Mouse (Mus musculus) forebrain, embryonic 16.5 days (tissue): Measurements from ENCODE around the gene Cpne6. TPM values are rescaled to one million over a fixed set of nuclear protein-coding genes. Genes with fewer than 3 reads are reported as not detected.

ENCODE experiments used
- ATAC-seq: fragments of 200-750 bp; cut with Nextera tagmentation; 2 replicates; pipeline ENCODE4 v1.8.0; 2017; ENCODE audit warnings: mild to moderate bottlenecking, moderate library complexity
- H3K27ac ChIP-seq: fragments of 300-500 bp; sonication (generic); 2 replicates; pipeline ENCODE4 v1.5.1; 2014; ENCODE audit warnings: low read length, control low read depth
- H3K27me3 ChIP-seq: fragments of 300-500 bp; sonication (generic); replicated peaks from 2 replicates; pipeline ENCODE4 v1.6.1; 2014; ENCODE audit warnings: low read length; ENCODE audit not compliant: control insufficient read depth, insufficient read depth
- H3K36me3 ChIP-seq: fragments of 300-500 bp; sonication (generic); 2 replicates; pipeline ENCODE4 v1.6.1; 2014; ENCODE audit not compliant: control insufficient read depth, insufficient read depth
- H3K4me1 ChIP-seq: fragments of 300-500 bp; sonication (generic); replicated peaks from 2 replicates; pipeline ENCODE4 v1.6.1; 2014; ENCODE audit warnings: low read length; ENCODE audit not compliant: control insufficient read depth, insufficient read depth
- H3K4me2 ChIP-seq: fragments of 300-500 bp; sonication (generic); 2 replicates; pipeline ENCODE4 v1.6.1; 2014; ENCODE audit warnings: mild to moderate bottlenecking, low read length, control low read depth
- H3K4me3 ChIP-seq: fragments of 300-500 bp; sonication (generic); replicated peaks from 2 replicates; pipeline ENCODE4 v1.5.1; 2014; ENCODE audit warnings: mild to moderate bottlenecking, low read length, control low read depth
- H3K9ac ChIP-seq: fragments of 300-500 bp; sonication (generic); replicated peaks from 2 replicates; pipeline ENCODE4 v1.6.1; 2014; ENCODE audit warnings: low read depth, low read length, control low read depth
- H3K9me3 ChIP-seq: fragments of 300-500 bp; sonication (generic); 2 replicates; pipeline ENCODE4 v1.6.1; 2016; ENCODE audit warnings: low read length; ENCODE audit not compliant: control insufficient read depth
- WGBS: fragments of 180-500 bp; shearing (Covaris S2); extraction: QIAGEN DNeasy Blood & Tissue Kit; methylation state at CpG from one replicate; pipeline ENCODE4 v1.1.7; 2014; 5-methylcytosine and 5-hydroxymethylcytosine counted together
- polyA plus RNA-seq: library from polyadenylated mRNA; unstranded; fragments of >200 nt; fragmentation: Nextera tagmentation; extraction: Ambion mirVana; gene quantifications from 2 replicates; pipeline ENCODE4 v1.2.1, GENCODE M21; 2015

Cpne6 gene
- polyA plus RNA-seq, 1 experiment from 2014 or later, result 18.0 TPM

DNA sequence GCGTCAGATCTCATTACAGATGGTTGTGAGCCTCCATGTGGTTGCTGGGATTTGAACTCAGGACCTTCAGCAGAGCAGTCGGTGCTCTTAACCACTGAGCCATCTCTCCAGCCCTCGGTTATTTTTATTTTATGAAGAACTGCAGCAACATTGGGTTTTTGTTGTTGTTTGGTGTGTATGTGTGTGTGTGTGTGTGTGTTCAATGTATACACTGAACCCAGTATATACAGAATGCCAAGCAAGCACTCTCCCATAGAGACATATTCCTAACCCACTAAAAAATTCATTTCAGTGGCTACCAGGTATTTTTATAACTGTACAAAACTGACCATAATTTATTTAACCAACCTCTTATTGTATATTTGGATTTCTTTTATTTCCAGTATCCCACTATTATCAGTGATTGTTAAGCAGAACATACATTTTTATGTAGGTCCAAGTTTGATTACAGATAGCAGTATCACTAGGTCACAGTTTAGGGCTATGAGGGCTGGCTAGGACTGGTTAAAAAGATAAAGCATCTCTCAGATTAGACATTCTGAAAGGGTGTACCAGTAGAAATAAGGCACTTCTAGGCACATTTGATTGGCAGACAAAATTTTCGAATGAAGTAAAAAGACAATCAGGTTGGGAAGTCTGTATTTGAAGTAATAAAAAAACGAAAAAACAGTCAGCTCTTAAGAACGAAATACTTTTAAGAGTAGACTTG lies 48.6 kb downstream of the Cpne6 start:
- H3K27me3 ChIP-seq, result no peaks in the 10 kb centered on the region
- H3K4me1 ChIP-seq, result peaks cover 15% of the 10 kb centered on the region
- no peak overlapping the region for H3K27ac ChIP-seq
- H3K9me3 ChIP-seq, result no peaks in the 10 kb centered on the region
- WGBS, result 59% methylated on average over 6 of the region's 6 CpGs
- no peak for ATAC-seq
- peaks cover 1% of the 10 kb centered on the region; the same call in 1 of the 2 replicates for H3K36me3 ChIP-seq
- H3K9ac ChIP-seq, result no peak overlapping the region
- H3K4me3 ChIP-seq, result no peak overlapping the region
- H3K4me2 ChIP-seq, result peak overlapping the region; percentile 76

GRCm38 (mm10) chr14:55559799-55560201 lies 49.6 kb downstream of the Cpne6 start, which contains the start of gene Dcaf11:
Gene Dcaf11, plus strand, starts transcription at chr14:55560006.
- ATAC-seq, result peak; percentile 77
- peak within 1 kb of the TSS; percentile 70 for H3K9ac ChIP-seq
- H3K36me3 ChIP-seq, result peaks cover 9% of the 10 kb centered on the region
- no peaks in the 10 kb centered on the region for H3K9me3 ChIP-seq
- peak within 1 kb of the TSS; percentile 77 for H3K4me3 ChIP-seq
- H3K4me2 ChIP-seq, result peak within 1 kb of the TSS; percentile 76
- H3K27ac ChIP-seq, result peak within 1 kb of the TSS; percentile 99
- WGBS, result under 1% methylated on average over 27 of the region's 27 CpGs
- peaks cover 15% of the 10 kb centered on the region for H3K4me1 ChIP-seq
- H3K27me3 ChIP-seq, result no peaks in the 10 kb centered on the region

DNA sequence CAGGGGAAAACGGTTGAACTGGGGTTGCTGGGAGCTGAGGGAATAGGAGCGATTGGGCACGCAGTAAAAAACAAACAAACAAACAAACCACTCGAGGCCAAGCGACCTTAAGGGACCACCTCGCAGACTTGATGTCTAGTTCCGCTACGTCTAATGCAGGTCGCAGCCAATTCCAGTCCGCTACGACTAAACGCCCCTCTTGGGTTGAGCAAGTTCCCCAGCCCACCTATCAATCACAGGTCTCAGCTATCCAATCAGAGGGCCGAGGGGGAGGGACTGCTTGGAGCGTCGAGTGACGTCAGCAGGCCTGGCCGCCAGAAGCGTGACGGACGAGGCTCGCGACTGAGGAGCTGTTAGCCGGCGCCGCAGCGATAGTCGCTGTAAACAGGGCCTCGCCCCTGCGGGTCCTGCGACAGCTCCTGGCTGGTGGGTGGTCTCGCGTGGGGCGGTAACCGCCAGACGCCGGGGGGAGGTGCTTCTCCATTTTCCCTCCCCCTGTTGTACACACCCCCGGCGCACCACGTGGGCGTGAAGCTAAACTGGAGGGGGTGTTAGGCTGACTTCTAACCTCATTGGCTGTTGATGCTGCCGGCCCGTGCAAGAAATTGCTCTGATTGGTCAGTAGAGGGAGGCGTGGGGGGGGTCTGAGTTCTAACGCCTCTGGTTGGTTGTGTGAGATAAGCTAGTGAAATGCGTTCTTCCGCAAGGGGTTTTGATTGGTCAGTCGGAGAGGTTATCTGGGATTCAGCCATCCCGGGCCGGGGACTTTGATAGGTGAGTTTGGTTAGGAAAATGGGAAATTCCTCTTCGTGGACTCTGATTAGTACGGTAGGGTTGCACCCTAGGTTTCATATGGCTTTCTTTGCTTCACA lies 50.2 kb downstream of the Cpne6 start, which contains the start of gene A730061H03Rik:
Gene A730061H03Rik, minus strand, starts transcription at position 205 of the 872 bp plus-strand sequence.
- Histone ChIP-seq H3K9ac (peak within 1 kb of the TSS; percentile 70), H3K4me1 (peaks cover 15% of the 10 kb centered on the region), H3K4me3 (peak within 1 kb of the TSS; percentile 77), H3K27ac (peak within 1 kb of the TSS; percentile 99), H3K9me3 (no peaks in the 10 kb centered on the region), H3K4me2 (peak within 1 kb of the TSS; percentile 76), H3K27me3 (no peaks in the 10 kb centered on the region), H3K36me3 (peaks cover 11% of the 10 kb centered on the region)
- ATAC-seq, result peak; percentile 96
- WGBS, result under 1% methylated on average over 51 of the region's 51 CpGs

- Histone ChIP-seq H3K36me3 (peaks cover 22% of the 10 kb centered on the region), H3K4me1 (peaks cover 15% of the 10 kb centered on the region), H3K4me2 (no peak overlapping the region), H3K9me3 (no peaks in the 10 kb centered on the region), H3K9ac (no peak overlapping the region), H3K27me3 (no peaks in the 10 kb centered on the region), H3K27ac (no peak overlapping the region), H3K4me3 (no peak overlapping the region)
- ATAC-seq, result no peak
- 89% methylated on average over 10 of the region's 10 CpGs for WGBS
Measured at GRCm38 (mm10) chr14:55561860-55562259, 51.6 kb downstream of the Cpne6 start.

GRCm38 (mm10) chr14:55563249-55563648 lies 53.0 kb downstream of the Cpne6 start:
- no peak for ATAC-seq
- H3K4me1 ChIP-seq, result peaks cover 15% of the 10 kb centered on the region
- H3K27ac ChIP-seq, result no peak overlapping the region
- 92% methylated on average over 11 of the region's 11 CpGs for WGBS
- no peak overlapping the region for H3K9ac ChIP-seq
- H3K4me2 ChIP-seq, result no peak overlapping the region
- H3K4me3 ChIP-seq, result no peak overlapping the region
- H3K9me3 ChIP-seq, result no peaks in the 10 kb centered on the region
- peaks cover 34% of the 10 kb centered on the region for H3K36me3 ChIP-seq
- H3K27me3 ChIP-seq, result no peaks in the 10 kb centered on the region

GRCm38 (mm10) chr14:55565748-55566147 lies 55.5 kb downstream of the Cpne6 start:
- no peak overlapping the region for H3K9ac ChIP-seq
- H3K9me3 ChIP-seq, result no peaks in the 10 kb centered on the region
- H3K36me3 ChIP-seq, result peaks cover 43% of the 10 kb centered on the region
- no peak overlapping the region for H3K4me2 ChIP-seq
- no peak overlapping the region for H3K4me3 ChIP-seq
- H3K4me1 ChIP-seq, result peaks cover 13% of the 10 kb centered on the region
- 81% methylated on average over 3 of the region's 3 CpGs for WGBS
- ATAC-seq, result no peak
- no peak overlapping the region for H3K27ac ChIP-seq
- no peaks in the 10 kb centered on the region for H3K27me3 ChIP-seq

Other genes with a start within 250 kb of the Cpne6 start
- gene Dhrs4, start 31.7 kb upstream of the Cpne6 start, polyA plus RNA-seq, result 43.3 and 48.2 TPM in 2 replicates
- gene Carmil3, start 19.8 kb upstream of the Cpne6 start, polyA plus RNA-seq, result 29.4 and 38.1 TPM in 2 replicates
- gene Nrl, start 14.5 kb downstream of the Cpne6 start, polyA plus RNA-seq, result not detected in 2 replicates
- gene Pck2, start 29.8 kb downstream of the Cpne6 start, polyA plus RNA-seq, result 23.3 and 23.6 TPM in 2 replicates
- 123 and 127 TPM in 2 replicates for gene Dcaf11, start 49.6 kb downstream of the Cpne6 start, polyA plus RNA-seq
- 0.63 and 2.3 TPM in 2 replicates for gene A730061H03Rik, start 50.0 kb downstream of the Cpne6 start, polyA plus RNA-seq
- gene Fitm1, start 65.2 kb downstream of the Cpne6 start, polyA plus RNA-seq, result not detected in 2 replicates
- gene Psme1, start 67.7 kb downstream of the Cpne6 start, polyA plus RNA-seq, result 185 and 197 TPM in 2 replicates
- 12.9 and 23.4 TPM in 2 replicates for gene Emc9, start 74.9 kb downstream of the Cpne6 start, polyA plus RNA-seq
- 179 and 182 TPM in 2 replicates for gene Psme2, start 80.7 kb downstream of the Cpne6 start, polyA plus RNA-seq
- 16.9 and 22.5 TPM in 2 replicates for gene Rnf31, start 81.3 kb downstream of the Cpne6 start, polyA plus RNA-seq
- 7.8 and 11.8 TPM in 2 replicates for gene Irf9, start 93.1 kb downstream of the Cpne6 start, polyA plus RNA-seq
- 9.4 and 11.3 TPM in 2 replicates for gene Rec8, start 107.6 kb downstream of the Cpne6 start, polyA plus RNA-seq
- gene Ipo4, start 125.5 kb downstream of the Cpne6 start, polyA plus RNA-seq, result 92.5 and 110 TPM in 2 replicates
- 0.67 and 3.8 TPM in 2 replicates for gene Gm49378, start 127.5 kb downstream of the Cpne6 start, polyA plus RNA-seq
- gene Tm9sf1, start 133.4 kb downstream of the Cpne6 start, polyA plus RNA-seq, result 62.1 and 66.2 TPM in 2 replicates
- gene Tssk4, start 139.7 kb downstream of the Cpne6 start, polyA plus RNA-seq, result 0.29 and 0.51 TPM in 2 replicates
- gene Mdp1, start 150.1 kb downstream of the Cpne6 start, polyA plus RNA-seq, result 63.5 and 71.3 TPM in 2 replicates
- 52.5 and 62.6 TPM in 2 replicates for gene Gmpr2, start 161.5 kb downstream of the Cpne6 start, polyA plus RNA-seq
- gene Nedd8, start 161.7 kb downstream of the Cpne6 start, polyA plus RNA-seq, result 514 and 544 TPM in 2 replicates
- gene Tinf2, start 171.4 kb downstream of the Cpne6 start, polyA plus RNA-seq, result 31.4 and 32.6 TPM in 2 replicates
- gene Tgm1, start 203.5 kb downstream of the Cpne6 start, polyA plus RNA-seq, result 0.26 and 0.28 TPM in 2 replicates
- gene Rabggta, start 211.8 kb downstream of the Cpne6 start, polyA plus RNA-seq, result 52.6 and 53.3 TPM in 2 replicates
- gene Dhrs1, start 235.2 kb downstream of the Cpne6 start, polyA plus RNA-seq, result 81.9 and 83.5 TPM in 2 replicates
- 36.4 and 46.0 TPM in 2 replicates for gene Nop9, start 235.2 kb downstream of the Cpne6 start, polyA plus RNA-seq
- 0.21 TPM in 1 of 2 replicates, not detected in the other for gene Cideb, start 248.0 kb downstream of the Cpne6 start, polyA plus RNA-seq